Mouse (Mus musculus) lung, adult 2 months (tissue): Measurements from ENCODE around the gene Itpk1.

ENCODE experiments used
- CTCF ChIP-seq: fragments of 200-500 bp; IDR thresholded peaks from 2 replicates; pipeline ENCODE4 v1.5.1; 2011; ENCODE audit warnings: mild to moderate bottlenecking, low read length, control low read depth; ENCODE audit not compliant: insufficient read depth
- POLR2A ChIP-seq: fragments of 200-500 bp; IDR thresholded peaks from 2 replicates; pipeline ENCODE4 v1.6.1; 2011; ENCODE audit warnings: low read depth, mild to moderate bottlenecking, control low read depth, low read length, borderline replicate concordance; ENCODE audit errors: extremely low read depth

DNA sequence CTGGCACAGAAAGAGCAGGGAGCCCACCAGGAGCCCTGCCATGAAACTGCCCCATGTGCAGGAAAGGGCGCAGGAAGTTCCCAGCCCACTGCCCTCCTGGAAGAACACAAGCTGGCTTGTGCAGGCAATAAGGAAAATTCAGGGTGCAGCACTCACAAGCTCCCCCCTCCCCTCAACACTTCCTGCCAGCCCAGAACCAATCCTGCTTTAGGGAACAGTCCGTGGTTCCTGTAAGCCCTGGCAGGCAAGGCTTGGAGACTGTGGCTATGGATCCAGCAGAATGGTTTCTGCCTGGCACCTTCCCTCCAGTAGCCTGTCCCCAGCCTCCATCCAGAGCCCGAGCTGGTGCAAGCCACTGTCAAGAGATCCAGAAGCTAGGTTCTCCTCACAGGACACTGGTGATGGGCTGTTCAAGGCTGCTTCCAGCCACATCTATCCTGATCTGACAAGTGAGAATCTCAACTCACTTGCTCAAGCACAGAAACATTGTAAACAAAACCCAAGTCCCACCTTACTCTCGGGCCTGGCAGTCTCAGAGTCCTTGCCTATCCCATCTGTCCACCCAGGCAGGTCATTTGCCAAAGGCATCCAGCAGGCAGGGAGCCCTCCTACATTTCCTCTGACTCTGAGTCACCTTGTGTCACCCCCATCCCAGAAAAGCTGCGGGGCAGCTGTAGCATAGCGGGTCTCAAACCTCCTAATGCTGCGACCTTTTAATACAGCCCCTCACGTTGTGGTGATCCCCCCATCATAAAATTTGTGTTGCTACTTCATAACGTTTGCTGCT is 102.3 kb downstream of the Itpk1 start:
- TF ChIP-seq CTCF, result no peak
- TF ChIP-seq POLR2A, result no peak
